Mouse (Mus musculus) frontal cortex, adult 2 months (tissue): ENCODE measurements around the gene Endou. TPM values are rescaled to one million over a fixed set of nuclear protein-coding genes. Genes with fewer than 3 reads are reported as not detected.

Source experiments
- polyA plus RNA-seq: library from polyadenylated mRNA; depleted of rRNA; stranded (reverse); fragments of >200 nt; gene quantifications from 2 replicates; pipeline ENCODE4 v1.2.3, GENCODE M21; 2012; rRNA removed

Gene Endou
- polyA plus RNA-seq, 1 experiment, result 1.0 TPM

Other genes starting within 250 kb of the Endou start
- gene Rpap3, start 25.5 kb downstream of the Endou start, polyA plus RNA-seq, result 21.0 and 23.5 TPM in 2 replicates
- 69.2 and 78.4 TPM in 2 replicates for gene Rapgef3, start 36.6 kb upstream of the Endou start, polyA plus RNA-seq
- 107 and 117 TPM in 2 replicates for gene Slc48a1, start 47.2 kb upstream of the Endou start, polyA plus RNA-seq
- 50.2 and 57.5 TPM in 2 replicates for gene Hdac7, start 113.2 kb upstream of the Endou start, polyA plus RNA-seq
- 1.2 and 1.5 TPM in 2 replicates for gene Vdr, start 179.3 kb upstream of the Endou start, polyA plus RNA-seq
- 50.6 and 56.1 TPM in 2 replicates for gene Tmem106c, start 232.9 kb upstream of the Endou start, polyA plus RNA-seq